Mouse (Mus musculus) midbrain, embryonic 14.5 days (tissue): ENCODE data around the gene Ubap1l. TPM values are rescaled to one million over a fixed set of nuclear protein-coding genes. Genes with fewer than 3 reads are reported as not detected.

Source experiments
- ATAC-seq: fragments of 200-750 bp; cut with Nextera tagmentation; 2 replicates; pipeline ENCODE4 v1.8.0; 2017; ENCODE audit warnings: moderate number of reproducible peaks, moderate library complexity; ENCODE audit not compliant: low FRiP score, low TSS enrichment
- DNase-seq: peaks from one replicate; pipeline ENCODE4 v3.0.0-alpha.2; 2015
- H3K27ac ChIP-seq: fragments of 300-500 bp; sonication (generic); replicated peaks from 2 replicates; pipeline ENCODE4 v1.5.1; 2014; ENCODE audit warnings: mild to moderate bottlenecking, low read depth, low read length, moderate library complexity
- H3K27me3 ChIP-seq: fragments of 300-500 bp; sonication (generic); 2 replicates; pipeline ENCODE4 v1.6.1; 2014; ENCODE audit warnings: low read length, control low read depth, mixed read lengths; ENCODE audit not compliant: control insufficient read depth, insufficient read depth
- H3K36me3 ChIP-seq: fragments of 300-500 bp; sonication (generic); 2 replicates; pipeline ENCODE4 v1.6.1; 2014; ENCODE audit warnings: low read length, control low read depth; ENCODE audit not compliant: control insufficient read depth, insufficient read depth
- H3K4me1 ChIP-seq: fragments of 300-500 bp; sonication (generic); 2 replicates; pipeline ENCODE4 v1.6.1; 2014; ENCODE audit warnings: mild to moderate bottlenecking, antibody characterized with exemption, low read length, control low read depth; ENCODE audit not compliant: control insufficient read depth, insufficient read depth
- H3K4me2 ChIP-seq: fragments of 300-500 bp; sonication (generic); 2 replicates; pipeline ENCODE4 v1.6.1; 2014; ENCODE audit warnings: mild to moderate bottlenecking, low read length, moderate library complexity
- H3K4me3 ChIP-seq: fragments of 300-500 bp; sonication (generic); replicated peaks from 2 replicates; pipeline ENCODE4 v1.5.1; 2014; ENCODE audit warnings: low read depth, low read length
- H3K9ac ChIP-seq: fragments of 300-500 bp; sonication (generic); replicated peaks from 2 replicates; pipeline ENCODE4 v1.6.1; 2014; ENCODE audit warnings: mild to moderate bottlenecking, low read length, moderate library complexity
- H3K9me3 ChIP-seq: fragments of 300-500 bp; sonication (generic); 2 replicates; pipeline ENCODE4 v1.6.1; 2016; ENCODE audit warnings: low read length, control low read depth, mixed read lengths; ENCODE audit not compliant: control insufficient read depth
- WGBS: fragments of 180-500 bp; shearing (Covaris S2); extraction: QIAGEN DNeasy Blood & Tissue Kit; methylation state at CpG from one replicate; pipeline ENCODE4 v1.1.7; 2014; 5-methylcytosine and 5-hydroxymethylcytosine counted together
- polyA plus RNA-seq: library from polyadenylated mRNA; unstranded; fragments of >200 nt; fragmentation: Nextera tagmentation; extraction: Ambion mirVana; gene quantifications from 2 replicates; pipeline ENCODE4 v1.2.1, GENCODE M21; 2014

Gene Ubap1l
- polyA plus RNA-seq, 1 experiment from 2014 or later: 1.7 TPM

DNA sequence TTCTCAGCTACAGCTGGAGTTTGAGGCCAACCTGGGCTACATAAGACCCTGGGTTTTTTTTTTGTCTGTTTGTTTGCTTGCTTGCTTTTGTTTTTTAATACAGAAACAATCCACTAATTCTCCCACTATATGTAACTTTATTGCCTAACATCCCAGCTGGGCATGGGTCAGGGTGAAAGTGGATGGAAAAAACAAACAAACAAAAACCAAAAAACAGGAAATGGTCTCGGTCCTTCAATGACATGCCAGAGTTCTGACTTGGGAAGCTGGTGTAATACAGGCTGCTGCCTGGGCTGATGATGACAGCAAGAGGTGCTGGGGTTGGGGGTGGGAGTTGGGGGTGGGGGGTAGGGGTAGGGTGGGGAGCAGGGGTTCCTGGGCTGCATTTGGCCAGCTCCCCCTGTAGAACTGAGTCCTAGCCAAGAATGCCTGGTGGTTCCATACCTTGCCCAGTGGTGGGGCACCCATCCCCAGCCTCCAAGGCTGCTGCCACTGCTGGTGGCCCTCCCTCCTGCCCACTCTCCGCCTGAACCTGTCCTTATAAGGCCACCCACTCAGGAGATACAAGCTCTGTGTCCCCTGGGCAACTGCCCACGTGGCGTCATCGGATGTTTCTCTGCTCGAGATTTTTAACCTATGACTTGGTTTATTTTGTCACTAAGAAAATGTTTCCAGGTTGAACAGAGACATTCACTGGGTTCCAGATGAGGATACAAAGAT is 21.4 kb downstream of the Ubap1l start:
- 83% methylated on average over 6 of the region's 6 CpGs for WGBS
- H3K27ac ChIP-seq: no peak overlapping the region

DNA sequence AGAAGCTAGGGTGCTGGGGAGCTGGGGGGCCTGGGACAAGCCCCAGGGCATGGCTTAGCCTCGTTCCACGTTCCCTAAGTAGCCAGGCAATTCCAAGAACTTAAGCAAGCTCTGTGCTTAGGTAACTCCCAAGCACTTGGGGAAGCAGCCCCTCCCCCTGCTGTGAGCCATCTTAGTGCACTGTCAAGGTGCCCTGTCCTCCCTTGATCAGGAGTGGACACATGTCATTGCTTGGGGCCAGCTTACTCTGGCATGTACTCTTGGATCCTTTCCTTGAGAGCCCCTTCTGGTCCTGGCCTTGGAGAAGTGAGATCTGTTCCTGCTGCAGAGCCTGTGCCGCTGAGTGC is 21.9 kb downstream of the Ubap1l start:
- DNase-seq: no peak
- 58% methylated on average over 3 of the region's 3 CpGs for WGBS
- H3K36me3 ChIP-seq: no peaks in the 10 kb centered on the region

More for the DNA sequence above, 21.4 kb downstream of the Ubap1l start:
- no peak for DNase-seq
- H3K9me3 ChIP-seq: no peaks in the 10 kb centered on the region
- no peak for ATAC-seq
- no peaks in the 10 kb centered on the region for H3K4me1 ChIP-seq
- H3K27me3 ChIP-seq: no peaks in the 10 kb centered on the region
- H3K4me3 ChIP-seq: no peak overlapping the region
- no peaks in the 10 kb centered on the region for H3K36me3 ChIP-seq
- no peak overlapping the region for H3K4me2 ChIP-seq
- no peak overlapping the region for H3K9ac ChIP-seq

GRCm38 (mm10) chr9:65384276-65384675 is 23.4 kb downstream of the Ubap1l start:
- no peak for ATAC-seq
- Histone ChIP-seq H3K4me3 (no peak overlapping the region), H3K36me3 (no peaks in the 10 kb centered on the region), H3K4me1 (no peaks in the 10 kb centered on the region), H3K9ac (no peak overlapping the region), H3K27me3 (peaks cover 6% of the 10 kb centered on the region; the same call in 1 of the 2 replicates), H3K9me3 (no peaks in the 10 kb centered on the region), H3K27ac (no peak overlapping the region), H3K4me2 (no peak overlapping the region)
- 63% methylated on average over 3 of the region's 3 CpGs for WGBS
- no peak for DNase-seq

More for the DNA sequence above, 21.9 kb downstream of the Ubap1l start:
- no peak overlapping the region for H3K9ac ChIP-seq
- H3K27me3 ChIP-seq: no peaks in the 10 kb centered on the region
- H3K4me2 ChIP-seq: no peak overlapping the region
- H3K4me3 ChIP-seq: no peak overlapping the region
- no peak for ATAC-seq
- H3K9me3 ChIP-seq: no peaks in the 10 kb centered on the region
- no peak overlapping the region for H3K27ac ChIP-seq
- H3K4me1 ChIP-seq: no peaks in the 10 kb centered on the region

GRCm38 (mm10) chr9:65386373-65387140 is 25.7 kb downstream of the Ubap1l start:
- Histone ChIP-seq H3K4me1 (no peaks in the 10 kb centered on the region), H3K9me3 (no peaks in the 10 kb centered on the region), H3K4me3 (no peak overlapping the region), H3K9ac (no peak overlapping the region), H3K27ac (no peak overlapping the region), H3K27me3 (peaks cover 27% of the 10 kb centered on the region), H3K36me3 (no peaks in the 10 kb centered on the region), H3K4me2 (no peak overlapping the region)
- DNase-seq: no peak
- no peak for ATAC-seq
- 46% methylated on average over 8 of the region's 8 CpGs for whole genome bisulfite sequencing

- H3K36me3 ChIP-seq: no peaks in the 10 kb centered on the region
- H3K4me1 ChIP-seq: no peaks in the 10 kb centered on the region
- H3K27me3 ChIP-seq: peaks cover 40% of the 10 kb centered on the region
- 19% methylated on average over 95 of the region's 96 CpGs for WGBS
- peak overlapping the region; percentile 35 for H3K4me3 ChIP-seq
- peak overlapping the region; percentile 50 for H3K4me2 ChIP-seq
- no peaks in the 10 kb centered on the region for H3K9me3 ChIP-seq
- no peak overlapping the region for H3K27ac ChIP-seq
- ATAC-seq (no peak), DNase-seq (peak; percentile 64)
- H3K9ac ChIP-seq: peak overlapping the region; percentile 29; the same call in 1 of the 2 replicates
Measured at GRCm38 (mm10) chr9:65390752-65391612, 30.1 kb downstream of the Ubap1l start.

GRCm38 (mm10) chr9:65391613-65391964 is 30.7 kb downstream of the Ubap1l start, which contains the start of gene Kbtbd13:
TSS of gene Kbtbd13 (minus strand) at chr9:65391652.
- Histone ChIP-seq H3K4me2 (peak within 1 kb of the TSS; percentile 50), H3K4me3 (peak within 1 kb of the TSS; percentile 35), H3K9me3 (no peaks in the 10 kb centered on the region), H3K36me3 (no peaks in the 10 kb centered on the region), H3K4me1 (no peaks in the 10 kb centered on the region), H3K27me3 (peaks cover 40% of the 10 kb centered on the region), H3K9ac (peak within 1 kb of the TSS; percentile 29; the same call in 1 of the 2 replicates), H3K27ac (no peak within 1 kb of the TSS)
- DNase-seq (no peak), ATAC-seq (no peak)
- 40% methylated on average over 8 of the region's 8 CpGs for WGBS

DNA sequence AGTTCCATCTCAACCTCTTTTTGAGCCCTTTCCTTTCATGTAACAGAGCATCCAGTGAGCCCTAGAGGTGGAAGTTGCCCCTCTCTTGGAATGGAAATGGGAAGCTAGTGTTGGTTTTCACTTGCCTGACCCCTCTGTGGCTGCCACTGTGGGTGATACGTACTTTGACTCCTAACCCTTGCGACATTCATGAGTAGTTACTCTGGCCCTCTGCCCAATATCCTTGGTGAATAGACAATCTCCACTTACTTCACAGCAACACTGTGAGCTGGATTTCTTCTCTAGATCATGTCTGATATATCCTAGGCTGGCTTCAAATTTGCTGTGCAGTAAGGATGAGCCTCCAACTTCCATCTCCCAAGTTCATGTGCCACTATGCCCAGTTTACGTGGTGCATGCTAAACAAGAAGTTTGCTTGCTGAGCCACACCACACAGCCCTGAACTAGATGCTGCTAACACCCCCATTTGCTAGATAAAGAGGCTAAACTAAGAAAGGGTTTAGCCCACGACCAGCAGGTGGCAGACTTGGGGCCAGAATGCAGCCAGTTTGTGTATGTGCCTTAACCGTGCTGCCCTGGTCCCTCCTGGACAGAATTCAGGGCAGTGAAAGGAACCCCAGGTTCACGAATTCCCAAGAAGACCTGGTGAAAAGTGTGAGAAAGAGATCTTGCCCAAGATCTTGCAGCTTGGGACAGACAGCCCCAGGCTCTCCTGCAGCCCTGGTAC is 32.0 kb downstream of the Ubap1l start:
- Histone ChIP-seq H3K9me3 (no peaks in the 10 kb centered on the region), H3K4me2 (no peak overlapping the region), H3K27ac (no peak overlapping the region), H3K4me3 (no peak overlapping the region), H3K27me3 (peaks cover 40% of the 10 kb centered on the region), H3K36me3 (no peaks in the 10 kb centered on the region), H3K9ac (no peak overlapping the region), H3K4me1 (no peaks in the 10 kb centered on the region; the same call in 1 of the 2 replicates)
- ATAC-seq (no peak), DNase-seq (peak; percentile 76)
- 26% methylated on average over 6 of the region's 6 CpGs for WGBS

DNA sequence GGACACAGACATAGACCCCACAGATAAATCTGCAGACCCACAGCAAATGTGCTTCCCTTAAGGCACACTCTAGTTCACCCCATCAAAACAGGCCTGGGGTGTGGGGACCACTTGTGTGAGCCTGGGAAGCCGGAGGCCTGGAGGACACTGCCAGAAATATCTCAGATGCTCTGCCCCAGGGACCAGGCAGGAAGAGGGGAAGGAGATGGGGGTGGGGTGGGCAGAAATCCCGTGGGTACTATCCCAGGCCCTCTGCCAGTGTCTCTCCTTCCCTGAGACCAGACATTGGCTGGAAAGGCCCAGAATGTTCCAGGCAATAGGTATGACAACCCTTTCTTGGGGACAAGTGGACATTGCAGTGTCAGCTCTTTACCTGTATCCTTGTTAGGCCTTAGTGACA is 32.8 kb downstream of the Ubap1l start:
- ATAC-seq: no peak
- Histone ChIP-seq H3K36me3 (no peaks in the 10 kb centered on the region), H3K4me3 (no peak overlapping the region), H3K27ac (no peak overlapping the region), H3K4me2 (no peak overlapping the region), H3K27me3 (peaks cover 40% of the 10 kb centered on the region), H3K9ac (no peak overlapping the region), H3K9me3 (no peaks in the 10 kb centered on the region), H3K4me1 (peaks cover 5% of the 10 kb centered on the region)
- WGBS: 66% methylated on average over 2 of the region's 2 CpGs
- DNase-seq: no peak
